Mouse (Mus musculus): Measurements from ENCODE around the gene Mad1l1. TPM values are rescaled to one million over a fixed set of nuclear protein-coding genes. Genes with fewer than 3 reads are reported as not detected.

Gene Mad1l1
- polyA plus RNA-seq, 1 experiment from 2014 or later = 20.5 TPM

DNA sequence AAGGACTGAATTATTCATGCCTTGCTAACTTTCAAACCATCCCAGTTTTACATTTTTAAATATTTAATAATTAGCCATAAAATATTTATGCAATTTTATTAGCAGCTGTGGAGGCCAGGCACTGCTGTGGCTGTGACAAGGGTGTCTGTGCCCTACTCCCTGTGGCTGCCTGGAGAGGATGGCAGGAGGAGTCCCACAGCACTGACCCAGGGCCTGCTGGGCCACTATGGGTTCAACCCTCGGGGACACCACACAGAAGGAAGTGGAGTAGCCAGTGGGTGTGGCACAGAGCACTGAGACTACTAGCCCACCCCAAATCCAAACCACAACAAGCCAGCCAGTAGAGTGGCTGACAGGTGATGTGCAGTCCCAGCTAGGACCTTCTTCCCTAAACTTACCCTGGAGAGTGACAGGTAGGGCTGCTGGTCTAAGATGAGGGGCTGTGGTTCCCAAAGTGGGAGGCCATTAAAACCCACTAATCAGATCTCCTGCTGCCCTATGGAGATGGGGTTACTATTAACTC lies 248.1 kb downstream of the Mad1l1 start:
- no peaks in the 10 kb centered on the region for H3K36me3 ChIP-seq (ENCODE audit: control insufficient read depth, insufficient read depth, low read length)
- no peaks in the 10 kb centered on the region for H3K9me3 ChIP-seq (ENCODE audit: control insufficient read depth, low read length)
- H3K27me3 ChIP-seq (ENCODE audit: control insufficient read depth, insufficient read depth, low read length) = no peaks in the 10 kb centered on the region
- no peak overlapping the region for H3K27ac ChIP-seq (replicated peaks in 1 of 2; ENCODE audit: control insufficient read depth in 1 of 2, insufficient read depth in 1 of 2, low read depth in 2 of 2, low read length in 2 of 2)
- 29% methylated on average over 1 of the region's 1 CpGs for WGBS
- no peaks in the 10 kb centered on the region; a peak in 1 of 4 replicates for H3K4me1 ChIP-seq (ENCODE audit: control insufficient read depth in 2 of 2, insufficient read depth in 2 of 2, low read length in 2 of 2)
- ATAC-seq (ENCODE audit: insufficient number of reproducible peaks, insufficient read depth, low FRiP score, low read depth) = no peak
- H3K4me2 ChIP-seq (ENCODE audit: low read length) = no peak overlapping the region
- no peak overlapping the region for H3K9ac ChIP-seq (ENCODE audit: low read length)
- H3K4me3 ChIP-seq (ENCODE audit: control insufficient read depth in 1 of 2, insufficient read depth in 1 of 2, low read depth in 1 of 2, low read length in 2 of 2) = no peak overlapping the region

DNA sequence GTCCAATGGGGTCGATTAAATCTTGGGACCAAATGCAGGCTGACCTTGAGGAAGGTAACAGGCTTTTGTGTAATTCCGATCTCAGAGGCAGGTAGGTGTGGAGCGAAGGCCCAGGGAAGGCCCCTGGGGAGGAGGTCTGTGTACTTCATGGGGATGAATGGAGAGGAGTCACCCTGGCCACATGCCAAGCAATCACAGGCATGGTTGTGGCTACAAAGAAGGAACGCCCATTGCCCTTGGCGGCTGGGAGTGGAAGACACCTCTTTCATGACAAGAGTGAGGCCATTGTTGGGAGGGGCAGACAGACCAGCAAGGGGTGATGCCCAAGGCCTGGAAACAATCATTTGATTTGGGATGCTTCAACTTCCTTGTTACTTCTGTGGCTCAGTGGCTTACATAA lies 252.8 kb downstream of the Mad1l1 start:
- no peaks in the 10 kb centered on the region for H3K9me3 ChIP-seq (ENCODE audit: control insufficient read depth, low read length)
- H3K27me3 ChIP-seq (ENCODE audit: control insufficient read depth, insufficient read depth, low read length) = no peaks in the 10 kb centered on the region
- H3K36me3 ChIP-seq (ENCODE audit: control insufficient read depth, insufficient read depth, low read length) = peaks cover 8% of the 10 kb centered on the region; the same call in 1 of the 2 replicates
- no peak for ATAC-seq (ENCODE audit: insufficient number of reproducible peaks, insufficient read depth, low FRiP score, low read depth)
- no peak overlapping the region for H3K4me2 ChIP-seq (ENCODE audit: low read length)
- no peak overlapping the region for H3K27ac ChIP-seq (replicated peaks in 1 of 2; ENCODE audit: control insufficient read depth in 1 of 2, insufficient read depth in 1 of 2, low read depth in 2 of 2, low read length in 2 of 2)
- no peak overlapping the region for H3K4me3 ChIP-seq (ENCODE audit: control insufficient read depth in 1 of 2, insufficient read depth in 1 of 2, low read depth in 1 of 2, low read length in 2 of 2)
- WGBS = 72% methylated on average over 5 of the region's 5 CpGs
- no peak overlapping the region for H3K9ac ChIP-seq (ENCODE audit: low read length)
- no peaks in the 10 kb centered on the region for H3K4me1 ChIP-seq (ENCODE audit: control insufficient read depth in 2 of 2, insufficient read depth in 2 of 2, low read length in 2 of 2)

DNA sequence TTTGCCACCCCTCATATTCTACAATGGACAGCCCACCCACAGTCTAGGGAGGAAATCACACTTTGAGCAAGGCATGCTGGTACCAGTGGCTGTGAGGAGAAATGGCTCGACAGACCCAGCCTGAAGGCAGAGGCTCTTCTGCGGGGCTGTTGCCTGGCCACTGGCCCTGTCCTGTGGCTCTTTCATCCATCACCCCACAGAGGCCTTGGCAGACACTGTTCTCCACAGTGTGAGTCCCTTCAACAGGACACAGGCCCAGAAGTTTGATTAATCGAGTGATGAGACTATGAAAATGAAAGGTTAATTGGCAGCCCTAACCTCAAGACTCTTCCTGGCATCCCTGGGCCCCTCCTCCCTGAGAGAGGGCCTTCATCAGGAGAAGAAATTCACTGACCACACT lies 253.3 kb downstream of the Mad1l1 start:
- Histone ChIP-seq H3K27ac (replicated peaks in 1 of 2; ENCODE audit: control insufficient read depth in 1 of 2, insufficient read depth in 1 of 2, low read depth in 2 of 2, low read length in 2 of 2) (no peak overlapping the region), H3K27me3 (ENCODE audit: control insufficient read depth, insufficient read depth, low read length) (no peaks in the 10 kb centered on the region), H3K4me2 (ENCODE audit: low read length) (no peak overlapping the region), H3K4me3 (ENCODE audit: control insufficient read depth in 1 of 2, insufficient read depth in 1 of 2, low read depth in 1 of 2, low read length in 2 of 2) (no peak overlapping the region), H3K4me1 (ENCODE audit: control insufficient read depth in 2 of 2, insufficient read depth in 2 of 2, low read length in 2 of 2) (no peaks in the 10 kb centered on the region), H3K36me3 (ENCODE audit: control insufficient read depth, insufficient read depth, low read length) (peaks cover 8% of the 10 kb centered on the region; the same call in 1 of the 2 replicates), H3K9me3 (ENCODE audit: control insufficient read depth, low read length) (no peaks in the 10 kb centered on the region), H3K9ac (ENCODE audit: low read length) (no peak overlapping the region)
- 87% methylated on average over 3 of the region's 3 CpGs for WGBS
- no peak for ATAC-seq (ENCODE audit: insufficient number of reproducible peaks, insufficient read depth, low FRiP score, low read depth)

GRCm38 (mm10) chr5:140066769-140067168 lies 254.6 kb downstream of the Mad1l1 start:
- no peak for ATAC-seq (ENCODE audit: insufficient number of reproducible peaks, insufficient read depth, low FRiP score, low read depth)
- Histone ChIP-seq H3K4me1 (ENCODE audit: control insufficient read depth in 2 of 2, insufficient read depth in 2 of 2, low read length in 2 of 2) (no peaks in the 10 kb centered on the region), H3K9ac (ENCODE audit: low read length) (no peak overlapping the region), H3K4me2 (ENCODE audit: low read length) (no peak overlapping the region), H3K9me3 (ENCODE audit: control insufficient read depth, low read length) (no peaks in the 10 kb centered on the region), H3K27ac (replicated peaks in 1 of 2; ENCODE audit: control insufficient read depth in 1 of 2, insufficient read depth in 1 of 2, low read depth in 2 of 2, low read length in 2 of 2) (no peak overlapping the region), H3K4me3 (ENCODE audit: control insufficient read depth in 1 of 2, insufficient read depth in 1 of 2, low read depth in 1 of 2, low read length in 2 of 2) (no peak overlapping the region), H3K27me3 (ENCODE audit: control insufficient read depth, insufficient read depth, low read length) (no peaks in the 10 kb centered on the region), H3K36me3 (ENCODE audit: control insufficient read depth, insufficient read depth, low read length) (peaks cover 8% of the 10 kb centered on the region; the same call in 1 of the 2 replicates)
- 78% methylated on average over 8 of the region's 8 CpGs for WGBS

DNA sequence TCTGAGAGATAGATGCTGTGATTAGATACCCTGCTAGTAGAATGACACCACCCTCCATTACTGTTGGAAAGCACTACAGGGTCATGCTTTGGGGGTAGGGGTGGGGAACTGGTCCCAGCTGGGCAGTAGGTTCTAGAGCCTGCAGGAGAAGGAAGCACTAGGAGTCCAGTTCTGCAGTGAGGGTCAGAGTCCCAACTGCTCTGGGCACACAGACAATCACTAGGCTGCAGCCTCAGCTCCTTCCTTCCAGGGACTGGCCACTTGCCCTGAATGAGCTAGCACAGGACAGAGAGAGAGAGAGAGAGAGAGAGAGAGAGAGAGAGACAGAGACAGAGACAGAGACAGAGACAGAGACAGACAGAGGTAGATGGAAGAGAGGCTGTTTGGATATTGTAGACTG lies 255.1 kb downstream of the Mad1l1 start:
- Histone ChIP-seq H3K27ac (replicated peaks in 1 of 2; ENCODE audit: control insufficient read depth in 1 of 2, insufficient read depth in 1 of 2, low read depth in 2 of 2, low read length in 2 of 2) (no peak overlapping the region), H3K4me1 (ENCODE audit: control insufficient read depth in 2 of 2, insufficient read depth in 2 of 2, low read length in 2 of 2) (peaks cover 0 to 1% of the 10 kb centered on the region in 2 experiments; a peak in 1 of 4 replicates), H3K36me3 (ENCODE audit: control insufficient read depth, insufficient read depth, low read length) (peaks cover 8% of the 10 kb centered on the region; the same call in 1 of the 2 replicates), H3K27me3 (ENCODE audit: control insufficient read depth, insufficient read depth, low read length) (no peaks in the 10 kb centered on the region), H3K4me3 (ENCODE audit: control insufficient read depth in 1 of 2, insufficient read depth in 1 of 2, low read depth in 1 of 2, low read length in 2 of 2) (no peak overlapping the region), H3K9ac (ENCODE audit: low read length) (no peak overlapping the region), H3K4me2 (ENCODE audit: low read length) (no peak overlapping the region), H3K9me3 (ENCODE audit: control insufficient read depth, low read length) (no peaks in the 10 kb centered on the region)
- ATAC-seq (ENCODE audit: insufficient number of reproducible peaks, insufficient read depth, low FRiP score, low read depth) = no peak

DNA sequence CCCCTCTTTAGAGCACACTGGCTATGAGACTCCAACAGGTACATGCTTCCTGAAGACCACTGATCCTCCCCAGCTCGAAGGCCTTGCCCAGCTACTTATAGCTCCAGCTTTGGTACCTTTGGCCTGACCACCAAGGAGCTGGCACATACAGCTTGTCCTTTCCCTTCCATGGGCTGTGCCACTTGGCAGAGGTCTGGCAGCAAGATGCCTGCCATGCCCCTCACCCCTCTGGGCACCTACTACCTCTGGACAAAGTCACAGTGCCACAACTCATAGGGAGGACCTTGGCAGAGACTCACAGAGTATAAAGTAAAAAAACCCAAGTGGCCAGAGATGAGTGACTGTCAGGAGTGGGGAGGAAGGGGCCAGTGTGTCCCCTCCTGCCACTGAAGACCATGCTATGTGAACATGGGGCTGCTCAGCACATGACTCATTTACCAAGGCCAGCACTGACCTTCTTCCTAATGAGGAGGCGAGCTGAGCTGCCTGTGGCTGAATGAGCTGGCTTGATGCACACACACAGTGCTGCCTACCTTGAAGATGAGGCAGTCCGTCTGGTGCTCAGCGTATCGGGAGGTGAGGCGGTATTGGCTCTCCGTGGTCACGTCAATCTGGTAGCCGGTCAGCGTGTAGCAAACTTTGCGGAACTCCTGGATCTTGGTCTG lies 255.9 kb downstream of the Mad1l1 start:
- Histone ChIP-seq H3K27ac (replicated peaks in 1 of 2; ENCODE audit: control insufficient read depth in 1 of 2, insufficient read depth in 1 of 2, low read depth in 2 of 2, low read length in 2 of 2) (no peak overlapping the region), H3K36me3 (ENCODE audit: control insufficient read depth, insufficient read depth, low read length) (peaks cover 8% of the 10 kb centered on the region; the same call in 1 of the 2 replicates), H3K4me1 (ENCODE audit: control insufficient read depth in 2 of 2, insufficient read depth in 2 of 2, low read length in 2 of 2) (peaks cover 0 to 3% of the 10 kb centered on the region in 2 experiments; a peak in 1 of 4 replicates), H3K9me3 (ENCODE audit: control insufficient read depth, low read length) (no peaks in the 10 kb centered on the region), H3K9ac (ENCODE audit: low read length) (no peak overlapping the region), H3K4me3 (ENCODE audit: control insufficient read depth in 1 of 2, insufficient read depth in 1 of 2, low read depth in 1 of 2, low read length in 2 of 2) (no peak overlapping the region), H3K27me3 (ENCODE audit: control insufficient read depth, insufficient read depth, low read length) (no peaks in the 10 kb centered on the region), H3K4me2 (ENCODE audit: low read length) (no peak overlapping the region)
- ATAC-seq (ENCODE audit: insufficient number of reproducible peaks, insufficient read depth, low FRiP score, low read depth) = no peak
- 94% methylated on average over 11 of the region's 11 CpGs for WGBS

GRCm38 (mm10) chr5:140064521-140064920 lies 256.8 kb downstream of the Mad1l1 start:
- H3K9me3 ChIP-seq (ENCODE audit: control insufficient read depth, low read length) = no peaks in the 10 kb centered on the region
- peaks cover 8% of the 10 kb centered on the region; the same call in 1 of the 2 replicates for H3K36me3 ChIP-seq (ENCODE audit: control insufficient read depth, insufficient read depth, low read length)
- H3K4me3 ChIP-seq (ENCODE audit: control insufficient read depth in 1 of 2, insufficient read depth in 1 of 2, low read depth in 1 of 2, low read length in 2 of 2) = no peak overlapping the region
- H3K4me1 ChIP-seq (ENCODE audit: control insufficient read depth in 2 of 2, insufficient read depth in 2 of 2, low read length in 2 of 2) = peaks cover 0 to 3% of the 10 kb centered on the region in 2 experiments; a peak in 1 of 4 replicates
- no peak for ATAC-seq (ENCODE audit: insufficient number of reproducible peaks, insufficient read depth, low FRiP score, low read depth)
- H3K27me3 ChIP-seq (ENCODE audit: control insufficient read depth, insufficient read depth, low read length) = no peaks in the 10 kb centered on the region
- 81% methylated on average over 4 of the region's 4 CpGs for WGBS
- no peak overlapping the region for H3K4me2 ChIP-seq (ENCODE audit: low read length)
- H3K9ac ChIP-seq (ENCODE audit: low read length) = no peak overlapping the region
- H3K27ac ChIP-seq (replicated peaks in 1 of 2; ENCODE audit: control insufficient read depth in 1 of 2, insufficient read depth in 1 of 2, low read depth in 2 of 2, low read length in 2 of 2) = no peak overlapping the region
